8 mouse cellular contexts compared by ENCODE assay signal in genomic region chr7:122066102-122066944, GRCm38 (mm10). TPM values are rescaled to one million over a fixed set of nuclear protein-coding genes. Genes with fewer than 3 reads are reported as not detected.
A peak's percentile ranks its signal among the peaks of the same experiment; 100 is the strongest.
DNase-seq lines count a peak whose midpoint lies in the region; ATAC-seq and TF ChIP-seq lines count a peak whose summit lies in the region.

No protein-coding gene starts in this region.

- ATAC-seq in forebrain, postnatal 0 days = peak; percentile 67
- no peak for ATAC-seq in lung, postnatal 0 days

- H3K4me1 ChIP-seq in forebrain, postnatal 0 days (ENCODE audit: insufficient read depth) = peaks cover 19% of the 10 kb centered on the region
- peaks cover 4% of the 10 kb centered on the region; the same call in 1 of the 2 replicates for H3K4me1 ChIP-seq in lung, postnatal 0 days (ENCODE audit: insufficient read depth, low read depth, low read length)

- H3K9me3 ChIP-seq in forebrain, postnatal 0 days (ENCODE audit: low read length) = no peaks in the 10 kb centered on the region
- H3K9me3 ChIP-seq in lung, postnatal 0 days (ENCODE audit: low read length) = no peaks in the 10 kb centered on the region

- peak in 1 of 2 experiments; percentile 17 for DNase-seq in left cerebral cortex, adult 2 months (ENCODE audit: extremely low spot score in 1 of 2, low spot score in 2 of 2)
- DNase-seq in left cerebral cortex, adult 11 months (ENCODE audit: low spot score) = no peak
- peak; percentile 37 for DNase-seq in ZHBTc4 (ENCODE audit: low read depth, low spot score)
- no peak for DNase-seq in forebrain, postnatal 0 days
- no peak for DNase-seq in lung, postnatal 0 days (ENCODE audit: low spot score)
- DNase-seq in layer of hippocampus, adult 8-10 months (ENCODE audit: low spot score in 2 of 2) = no peak
- DNase-seq in adrenal gland, postnatal 36 days = no peak
- no peak for DNase-seq in thymus, postnatal 14 days

- 18% methylated on average over 31 of the region's 31 CpGs for WGBS in forebrain, postnatal 0 days
- 9% methylated on average over 31 of the region's 31 CpGs for WGBS in lung, postnatal 0 days

- H3K4me2 ChIP-seq in forebrain, postnatal 0 days (ENCODE audit: low read depth) = peak overlapping the region; percentile 81
- H3K4me2 ChIP-seq in lung, postnatal 0 days (replicated peaks; ENCODE audit: low read depth, low read length) = peak overlapping the region; percentile 92

- TF ChIP-seq CTCF in left cerebral cortex, adult 2 months (IDR thresholded peaks at IDR 0.05) = no peak
- no peak for TF ChIP-seq CTCF in forebrain, postnatal 0 days (IDR thresholded peaks at IDR 0.05; ENCODE audit: low read depth)
- TF ChIP-seq CTCF in lung, postnatal 0 days (IDR thresholded peaks at IDR 0.05) = no peak

- H3K36me3 ChIP-seq in forebrain, postnatal 0 days (ENCODE audit: insufficient read depth) = peaks cover 17% of the 10 kb centered on the region
- peaks cover 1% of the 10 kb centered on the region; the same call in 1 of the 2 replicates for H3K36me3 ChIP-seq in lung, postnatal 0 days (ENCODE audit: insufficient read depth, low read length)

- H3K27ac ChIP-seq in left cerebral cortex, adult 2 months = peak overlapping the region; percentile 99
- peak overlapping the region; percentile 93 for H3K27ac ChIP-seq in forebrain, postnatal 0 days (ENCODE audit: low read depth, low read length)
- peak overlapping the region; percentile 89 for H3K27ac ChIP-seq in lung, postnatal 0 days (ENCODE audit: low read length)

- H3K4me3 ChIP-seq in left cerebral cortex, adult 2 months = peak overlapping the region; percentile 98
- peak overlapping the region; percentile 94 for H3K4me3 ChIP-seq in forebrain, postnatal 0 days (ENCODE audit: low read depth, low read length)
- H3K4me3 ChIP-seq in lung, postnatal 0 days (ENCODE audit: low read depth, low read length) = peak overlapping the region; percentile 90

- no peaks in the 10 kb centered on the region for H3K27me3 ChIP-seq in forebrain, postnatal 0 days (ENCODE audit: insufficient read depth, low read length)
- H3K27me3 ChIP-seq in lung, postnatal 0 days (replicated peaks; ENCODE audit: insufficient read depth, low read length) = no peaks in the 10 kb centered on the region

- H3K9ac ChIP-seq in forebrain, postnatal 0 days = peak overlapping the region; percentile 92
- peak overlapping the region; percentile 96 for H3K9ac ChIP-seq in lung, postnatal 0 days (replicated peaks; ENCODE audit: low read depth)

- TF ChIP-seq EP300 in lung, postnatal 0 days (IDR thresholded peaks at IDR 0.05) = no peak

- intact Hi-C loops in left cerebral cortex, adult 2 months (cut with DNase I) = loop anchor here (2.0 kb wide), 2 partner anchors 32 to 86 kb away; partner anchors contain the start of gene Cog7

RNA-seq across cellular contexts. Expression of gene Ubfd1, which starts 0.7 kb away (rescaled TPM):
- 10 to 100 TPM; 59.2 to 60.4 TPM for total RNA-seq in left cerebral cortex, adult 2 months (2021)
- 76.2 and 105 TPM in 2 replicates for total RNA-seq in forebrain, postnatal 0 days (2014; rRNA removed)
- polyA plus RNA-seq in forebrain, postnatal 0 days (2015; fragmentation: Nextera tagmentation; extraction: Ambion mirVana) = 38.5 and 54.5 TPM in 2 replicates
- polyA plus RNA-seq in lung, postnatal 0 days (2015; fragmentation: Nextera tagmentation; extraction: Ambion mirVana) = 19.0 and 23.4 TPM in 2 replicates
- 10 to 100 TPM; 44.5 to 60.1 (median 52.6) TPM for total RNA-seq in layer of hippocampus, adult 8-10 months (2022)
- total RNA-seq in adrenal gland, postnatal 36 days (2021) = 10 to 100 TPM; 49.5 to 63.8 TPM

RNA-seq across cellular contexts. Expression of gene Ears2, which starts 0.7 kb away (rescaled TPM):
- 1 to 10 TPM; 7.5 to 8.2 TPM for total RNA-seq in left cerebral cortex, adult 2 months (2021)
- 13.4 and 16.7 TPM in 2 replicates for total RNA-seq in forebrain, postnatal 0 days (2014; rRNA removed)
- 8.3 and 8.8 TPM in 2 replicates for polyA plus RNA-seq in forebrain, postnatal 0 days (2015; fragmentation: Nextera tagmentation; extraction: Ambion mirVana)
- 5.2 and 6.0 TPM in 2 replicates for polyA plus RNA-seq in lung, postnatal 0 days (2015; fragmentation: Nextera tagmentation; extraction: Ambion mirVana)
- 10 to 100 TPM in 2 of 4 experiments, 1 to 10 TPM in 2; 7.3 to 10.7 (median 9.3) TPM for total RNA-seq in layer of hippocampus, adult 8-10 months (2022)
- total RNA-seq in adrenal gland, postnatal 36 days (2021) = 10 to 100 TPM; 19.0 to 25.5 TPM

RNA-seq across cellular contexts. Expression of gene Ndufab1, which starts 35.4 kb away (rescaled TPM):
- 100 to 1,000 TPM; 260 to 276 TPM for total RNA-seq in left cerebral cortex, adult 2 months (2021)
- 28.4 and 42.9 TPM in 2 replicates for total RNA-seq in forebrain, postnatal 0 days (2014; rRNA removed)
- polyA plus RNA-seq in forebrain, postnatal 0 days (2015; fragmentation: Nextera tagmentation; extraction: Ambion mirVana) = 655 and 742 TPM in 2 replicates
- 344 and 362 TPM in 2 replicates for polyA plus RNA-seq in lung, postnatal 0 days (2015; fragmentation: Nextera tagmentation; extraction: Ambion mirVana)
- 100 to 1,000 TPM; 260 to 283 (median 273) TPM for total RNA-seq in layer of hippocampus, adult 8-10 months (2022)
- total RNA-seq in adrenal gland, postnatal 36 days (2021) = 100 to 1,000 TPM; 502 to 538 TPM

RNA-seq across cellular contexts. Expression of gene Gga2, which starts 45.3 kb away (rescaled TPM):
- total RNA-seq in left cerebral cortex, adult 2 months (2021) = 10 to 100 TPM; 31.2 to 34.6 TPM
- 29.5 and 29.8 TPM in 2 replicates for total RNA-seq in forebrain, postnatal 0 days (2014; rRNA removed)
- 17.7 and 25.5 TPM in 2 replicates for polyA plus RNA-seq in forebrain, postnatal 0 days (2015; fragmentation: Nextera tagmentation; extraction: Ambion mirVana)
- 22.3 and 28.3 TPM in 2 replicates for polyA plus RNA-seq in lung, postnatal 0 days (2015; fragmentation: Nextera tagmentation; extraction: Ambion mirVana)
- 10 to 100 TPM; 30.5 to 42.7 (median 33.3) TPM for total RNA-seq in layer of hippocampus, adult 8-10 months (2022)
- total RNA-seq in adrenal gland, postnatal 36 days (2021) = 10 to 100 TPM; 16.9 to 17.3 TPM
